Mouse (Mus musculus): ENCODE results near the gene Sash1.

Sash1 gene

GRCm38 (mm10) chr10:8851625-8852024, 34.2 kb downstream of the Sash1 start:
- DNase-seq (ENCODE audit: low spot score), result no peak

- no peak for DNase-seq (ENCODE audit: low spot score)
These were observed 37.9 kb downstream of the Sash1 start for GRCm38 (mm10) chr10:8847974-8848373.

- DNase-seq (ENCODE audit: low spot score), result no peak
These were observed 39.6 kb downstream of the Sash1 start for GRCm38 (mm10) chr10:8846258-8846657.

- no peak for DNase-seq (ENCODE audit: low spot score)
These were observed 40.6 kb downstream of the Sash1 start for GRCm38 (mm10) chr10:8845230-8845770.

GRCm38 (mm10) chr10:8839956-8840355, 45.9 kb downstream of the Sash1 start:
- no peak for DNase-seq (ENCODE audit: low spot score)

- peak; percentile 31 for DNase-seq (ENCODE audit: low spot score)
These were observed 51.9 kb downstream of the Sash1 start for GRCm38 (mm10) chr10:8833816-8834464.

GRCm38 (mm10) chr10:8826303-8826702, 59.6 kb downstream of the Sash1 start:
- DNase-seq (ENCODE audit: low spot score), result no peak

GRCm38 (mm10) chr10:8825874-8826273, 60.0 kb downstream of the Sash1 start:
- no peak for DNase-seq (ENCODE audit: low spot score)

GRCm38 (mm10) chr10:8818066-8818465, 67.8 kb downstream of the Sash1 start:
- DNase-seq (ENCODE audit: low spot score), result no peak

GRCm38 (mm10) chr10:8813984-8814578, 71.8 kb downstream of the Sash1 start:
- no peak for DNase-seq (ENCODE audit: low spot score)

- DNase-seq (ENCODE audit: low spot score), result no peak
These were observed 72.6 kb downstream of the Sash1 start for GRCm38 (mm10) chr10:8813259-8813658.

- DNase-seq (ENCODE audit: low spot score), result no peak
These were observed 73.1 kb downstream of the Sash1 start for GRCm38 (mm10) chr10:8812807-8813206.

- no peak for DNase-seq (ENCODE audit: low spot score)
These were observed 74.4 kb downstream of the Sash1 start for GRCm38 (mm10) chr10:8811261-8812039.

- no peak for DNase-seq (ENCODE audit: low spot score)
These were observed 75.4 kb downstream of the Sash1 start for GRCm38 (mm10) chr10:8810496-8810895.

GRCm38 (mm10) chr10:8808383-8808782, 77.5 kb downstream of the Sash1 start:
- no peak for DNase-seq (ENCODE audit: low spot score)

GRCm38 (mm10) chr10:8807581-8807980, 78.3 kb downstream of the Sash1 start:
- DNase-seq (ENCODE audit: low spot score), result no peak

- DNase-seq (ENCODE audit: low spot score), result no peak
These were observed 80.5 kb downstream of the Sash1 start for GRCm38 (mm10) chr10:8805402-8805801.

GRCm38 (mm10) chr10:8804292-8804691, 81.6 kb downstream of the Sash1 start:
- no peak for DNase-seq (ENCODE audit: low spot score)

- no peak for DNase-seq (ENCODE audit: low spot score)
These were observed 84.0 kb downstream of the Sash1 start for GRCm38 (mm10) chr10:8801719-8802347.

- peak; percentile 22 for DNase-seq (ENCODE audit: low spot score)
These were observed 84.7 kb downstream of the Sash1 start for GRCm38 (mm10) chr10:8801139-8801613.

GRCm38 (mm10) chr10:8797826-8798225, 88.0 kb downstream of the Sash1 start:
- no peak for DNase-seq (ENCODE audit: low spot score)

- peak; percentile 52 for DNase-seq (ENCODE audit: low spot score)
These were observed 90.5 kb downstream of the Sash1 start for GRCm38 (mm10) chr10:8795336-8795735.

Measured in layer of hippocampus, adult 9-10 months (tissue).